Mouse (Mus musculus) ovary, postnatal 10 days (tissue): ENCODE measurements around the gene Clybl.

ENCODE experiments used
- DNase-seq: peaks from one replicate; pipeline ENCODE4 v3.0.0; 2022; ENCODE audit warnings: low spot score

The Clybl gene

DNA sequence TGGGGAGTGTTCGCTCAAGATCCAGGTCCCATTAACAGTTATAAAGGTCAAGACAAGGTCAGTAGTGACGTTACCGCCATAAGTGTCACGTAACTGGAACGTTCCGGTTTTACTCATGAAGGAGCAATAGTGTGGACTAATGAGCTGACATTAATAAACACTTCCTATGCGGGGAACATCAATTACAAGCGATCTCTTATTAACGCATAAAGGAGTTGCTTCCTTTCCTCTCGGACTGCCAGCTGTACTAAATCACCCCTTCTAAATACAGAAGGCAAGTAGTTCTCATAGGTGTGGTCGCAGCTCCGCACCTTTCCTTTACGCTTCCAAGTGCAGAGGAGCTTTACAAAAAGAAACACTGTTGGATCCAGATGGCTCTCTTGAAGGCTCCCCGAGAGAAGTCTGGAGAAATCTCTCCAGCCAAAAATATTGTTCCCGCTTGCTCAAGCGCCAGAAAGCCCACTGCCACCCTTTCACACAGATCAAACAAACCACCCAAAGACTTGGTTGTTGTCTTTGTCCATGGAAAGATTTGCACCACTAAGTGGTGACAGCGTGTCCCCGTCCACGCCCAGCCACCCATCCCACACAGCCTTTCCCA is 207.0 kb downstream of the Clybl start:
- DNase-seq = no peak

DNA sequence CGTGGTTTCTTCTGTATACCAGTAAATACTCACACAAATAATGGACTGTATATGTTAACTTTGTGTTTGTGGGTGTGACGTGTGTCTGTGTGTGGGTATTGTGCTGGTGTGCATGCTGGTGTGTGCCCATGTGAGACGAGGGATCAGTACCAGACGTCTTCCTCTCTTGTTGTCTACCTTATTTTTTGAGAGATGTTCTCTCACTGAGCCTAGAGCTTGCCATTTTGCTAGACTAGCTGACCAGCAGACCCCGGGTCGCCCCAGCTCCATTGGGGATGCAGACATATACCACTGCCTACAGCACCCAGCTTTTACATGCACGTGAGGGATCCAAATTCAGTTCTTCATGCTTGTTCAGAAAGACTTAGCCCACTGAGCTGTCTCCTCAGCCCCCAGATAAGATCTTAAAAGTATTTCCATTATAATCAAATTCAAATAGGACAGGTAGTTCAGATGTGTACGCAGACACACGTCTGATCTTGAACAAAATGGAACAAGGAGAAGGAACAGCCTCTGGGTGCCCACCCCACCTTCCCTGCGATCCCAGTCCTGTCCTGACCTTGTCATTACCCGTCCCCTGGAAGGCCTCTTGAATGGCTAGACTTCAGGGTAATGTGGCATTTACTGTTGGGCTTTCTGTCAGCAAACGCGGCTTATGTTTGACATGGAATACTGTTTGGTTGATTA is 208.3 kb downstream of the Clybl start:
- no peak for DNase-seq

DNA sequence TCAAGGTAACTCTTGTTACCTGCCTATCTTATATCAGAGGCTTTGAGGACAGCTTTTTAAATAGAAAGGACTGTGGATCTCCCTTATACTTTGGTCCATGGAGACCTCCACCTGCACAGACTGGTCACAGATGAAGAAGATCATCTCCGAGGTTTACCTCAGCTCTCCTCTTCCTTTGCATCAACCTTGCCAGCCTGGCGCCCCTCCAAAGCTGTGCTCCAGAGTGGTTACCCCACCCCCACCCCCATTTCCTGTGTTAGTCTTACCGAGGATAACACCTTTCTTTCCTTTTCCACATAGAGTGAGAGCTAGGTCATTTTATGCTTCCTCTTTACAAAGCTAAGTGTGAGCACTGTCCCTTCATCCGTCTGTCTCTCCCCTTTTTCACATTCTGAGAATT is 209.4 kb downstream of the Clybl start:
- no peak for DNase-seq

DNA sequence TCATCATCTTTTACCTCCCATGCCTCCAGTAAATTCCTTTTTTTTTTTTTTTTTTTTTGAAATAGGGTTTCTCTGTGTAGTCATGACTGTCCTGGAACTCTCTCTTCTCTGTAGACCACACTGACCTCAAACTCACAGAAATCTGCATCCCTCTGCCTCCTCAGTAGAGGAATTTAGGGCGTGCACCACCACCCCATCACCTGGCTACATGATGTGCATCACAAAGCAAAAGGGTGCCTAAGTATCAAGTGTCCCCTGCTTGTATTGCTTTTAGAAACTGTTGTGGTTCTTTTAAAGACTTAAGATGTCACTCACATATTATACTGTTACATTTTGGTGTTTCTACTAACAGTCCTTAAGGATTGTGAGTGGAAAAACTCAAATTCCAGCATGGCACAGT is 211.6 kb downstream of the Clybl start:
- no peak for DNase-seq

DNA sequence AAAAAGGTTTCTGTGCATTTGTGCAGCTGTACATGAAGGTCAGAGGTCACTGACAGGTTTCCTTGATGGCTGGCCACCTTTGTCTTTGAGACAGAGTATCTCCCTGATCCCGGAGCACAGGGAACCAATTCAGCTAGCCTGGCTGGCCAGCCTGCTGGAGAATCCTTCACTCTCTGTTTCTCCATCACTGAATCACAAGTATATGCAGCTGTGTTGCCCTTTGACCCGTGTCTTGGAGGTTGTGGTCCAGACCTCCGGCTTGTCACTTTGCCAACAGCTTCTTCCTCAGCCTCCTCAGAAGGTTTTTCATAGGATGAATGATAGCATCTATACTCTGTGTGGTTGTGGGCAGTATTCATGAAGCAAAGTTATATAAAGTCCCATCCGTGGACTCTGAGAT is 217.2 kb downstream of the Clybl start:
- no peak for DNase-seq

DNA sequence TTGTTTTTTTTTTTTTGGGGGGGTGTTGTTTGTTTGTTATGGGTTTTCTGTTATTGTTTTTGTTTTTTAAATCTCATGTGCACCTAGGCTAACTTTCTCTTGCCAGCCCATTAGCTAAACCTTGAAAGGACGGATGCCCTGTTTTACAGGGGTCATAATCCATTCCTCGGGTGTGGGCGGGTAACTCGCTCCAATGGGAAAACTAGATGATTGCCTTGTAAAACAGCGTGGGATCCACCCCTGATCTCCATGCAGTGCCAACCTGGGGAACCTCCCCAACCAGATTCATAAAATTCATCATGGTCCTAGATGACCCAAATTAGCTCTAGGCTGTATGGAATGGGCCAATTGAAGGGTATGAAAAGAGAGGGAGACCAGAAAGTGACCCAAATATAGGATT is 218.4 kb downstream of the Clybl start:
- DNase-seq = no peak

DNA sequence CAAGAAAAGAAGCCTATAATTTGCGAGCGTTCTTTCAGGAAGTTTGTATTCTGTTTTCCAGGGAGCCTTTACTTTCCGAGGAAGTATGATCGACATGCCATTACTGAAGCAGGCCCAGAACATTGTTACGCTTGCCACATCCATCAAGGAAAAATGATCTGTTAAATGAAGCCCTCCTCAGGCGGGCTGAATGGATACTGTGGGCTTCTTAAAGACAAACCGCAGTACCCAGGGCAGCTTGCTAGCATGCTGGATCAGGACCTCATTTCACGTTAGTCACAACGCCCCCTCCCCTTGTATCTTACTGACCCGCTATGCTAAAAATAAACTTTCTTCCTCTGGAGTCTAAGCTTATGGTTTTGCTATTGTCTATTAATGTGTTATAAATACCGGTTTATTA is 220.4 kb downstream of the Clybl start:
- no peak for DNase-seq

DNA sequence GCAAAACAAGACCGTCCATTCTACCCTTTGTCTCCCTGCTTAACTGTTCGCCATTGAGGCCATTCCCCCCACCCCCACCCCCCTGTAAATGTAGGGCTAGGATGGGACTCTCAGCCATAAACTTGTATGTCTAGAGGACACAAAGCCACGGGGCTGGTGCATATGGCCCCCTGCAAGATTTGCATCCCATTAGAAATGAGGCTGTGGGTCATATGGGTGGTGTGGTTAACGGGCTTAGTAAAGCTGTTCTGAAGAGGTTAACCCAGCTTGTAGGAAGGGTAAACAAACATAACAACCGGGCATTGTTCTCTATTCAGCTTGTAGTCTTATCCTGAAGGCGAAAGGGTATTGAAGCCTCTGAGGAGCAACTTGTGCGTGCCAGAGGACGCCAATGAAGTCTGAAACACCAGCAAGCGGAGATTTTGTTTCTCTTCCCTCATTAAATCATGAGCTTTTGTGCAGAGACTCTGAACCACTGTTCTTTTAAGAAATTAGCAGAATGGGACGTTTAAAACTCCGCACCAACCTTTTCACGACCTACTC is 221.3 kb downstream of the Clybl start:
- no peak for DNase-seq

DNA sequence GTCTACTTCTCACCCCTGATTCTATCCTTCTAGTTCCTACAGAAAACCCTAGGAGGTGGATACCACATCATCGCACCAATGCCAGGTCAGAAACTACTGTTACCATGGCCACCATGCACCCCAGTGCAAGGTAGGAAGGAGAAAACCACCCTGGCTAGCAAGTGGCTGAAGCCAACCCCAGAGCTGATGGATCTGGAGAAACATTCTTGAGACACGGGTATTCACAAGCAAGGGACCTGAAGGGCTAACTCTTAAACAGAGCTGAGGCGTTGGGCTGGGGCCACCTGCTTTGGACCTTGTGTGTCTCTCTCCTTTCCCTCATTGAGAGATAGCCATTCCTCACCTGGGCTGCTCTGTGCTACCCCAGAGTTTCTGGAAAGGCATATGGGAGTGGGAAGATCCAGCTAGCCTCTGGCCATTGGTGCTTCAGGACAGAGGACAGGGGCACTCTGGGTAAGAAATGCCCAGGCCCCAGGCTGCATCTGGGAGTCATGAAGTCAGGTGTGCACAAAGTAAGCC is 222.0 kb downstream of the Clybl start:
- no peak for DNase-seq

DNA sequence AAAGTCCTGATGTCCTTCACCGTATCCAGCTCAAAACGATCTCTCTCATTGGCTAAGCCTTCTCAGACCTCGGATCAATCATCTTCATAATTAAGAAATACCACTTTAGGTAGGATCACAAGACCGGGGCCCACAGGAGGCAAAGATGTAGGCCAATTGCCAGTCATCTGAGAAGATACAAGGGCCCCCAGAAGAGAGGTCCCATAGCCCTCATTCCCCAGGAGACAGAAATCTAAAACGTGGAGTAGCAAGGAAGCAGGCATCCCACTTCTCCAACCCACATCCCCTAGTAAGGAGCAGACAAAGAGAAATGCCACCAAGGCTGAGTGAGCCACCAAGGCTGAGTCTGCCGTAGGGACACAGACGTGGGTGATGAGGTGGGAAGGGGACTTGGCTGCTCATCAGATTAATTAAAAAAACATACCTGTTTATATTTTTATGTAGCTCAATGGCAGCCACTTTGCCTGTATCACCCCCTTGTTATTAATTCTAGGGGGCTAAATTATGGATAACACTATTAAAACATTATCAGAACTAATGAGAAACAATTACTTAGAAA is 223.2 kb downstream of the Clybl start:
- DNase-seq = no peak

DNA sequence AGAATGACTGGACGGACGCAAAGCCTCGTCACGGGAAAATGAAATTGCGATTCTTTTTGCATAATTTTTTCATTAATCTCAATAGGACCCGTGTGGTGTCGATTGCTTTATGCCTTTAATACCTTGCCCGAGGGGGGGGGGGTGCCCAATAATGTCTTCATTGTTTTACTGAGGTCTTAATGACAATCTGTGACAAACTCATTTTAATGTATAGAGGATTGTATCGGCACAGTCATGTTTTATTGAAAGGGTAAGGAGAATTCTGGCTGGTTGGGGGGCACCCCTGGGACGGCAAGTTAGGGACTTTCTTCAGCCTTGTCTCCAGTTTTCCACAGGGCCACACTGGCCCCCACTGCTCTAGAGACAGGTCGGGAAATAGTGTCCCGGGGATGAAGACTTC is 223.7 kb downstream of the Clybl start:
- no peak for DNase-seq

DNA sequence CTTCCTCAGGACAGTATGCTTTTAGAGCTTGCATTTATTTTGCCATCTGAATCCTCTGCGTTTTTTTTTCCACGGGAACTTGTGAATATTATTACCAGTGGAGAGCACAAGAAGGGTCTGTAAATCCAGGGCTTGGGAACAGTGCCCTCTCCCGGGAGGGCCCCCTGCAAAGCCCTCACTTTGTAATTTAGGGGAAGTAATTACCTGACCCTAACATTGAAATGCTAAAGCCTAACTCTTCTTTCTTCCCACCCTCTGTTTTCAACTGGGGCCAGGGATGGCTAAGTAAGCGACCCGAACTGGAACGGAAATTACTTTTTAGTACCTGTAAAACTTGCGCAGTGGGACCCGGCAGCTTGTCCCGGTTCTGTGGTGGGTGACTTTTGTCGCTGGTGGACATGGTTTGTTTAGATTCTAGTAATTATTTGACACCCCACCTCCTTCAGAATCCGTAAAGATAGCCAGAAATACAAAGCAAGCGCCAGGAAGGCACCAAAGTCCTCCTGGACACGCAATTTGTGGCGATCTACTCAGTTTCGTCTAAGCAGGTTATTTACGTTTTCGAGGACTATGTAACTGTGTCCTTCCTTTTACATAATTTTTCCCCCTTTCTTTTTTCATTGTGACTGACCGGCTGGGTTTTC is 224.5 kb downstream of the Clybl start:
- no peak for DNase-seq

DNA sequence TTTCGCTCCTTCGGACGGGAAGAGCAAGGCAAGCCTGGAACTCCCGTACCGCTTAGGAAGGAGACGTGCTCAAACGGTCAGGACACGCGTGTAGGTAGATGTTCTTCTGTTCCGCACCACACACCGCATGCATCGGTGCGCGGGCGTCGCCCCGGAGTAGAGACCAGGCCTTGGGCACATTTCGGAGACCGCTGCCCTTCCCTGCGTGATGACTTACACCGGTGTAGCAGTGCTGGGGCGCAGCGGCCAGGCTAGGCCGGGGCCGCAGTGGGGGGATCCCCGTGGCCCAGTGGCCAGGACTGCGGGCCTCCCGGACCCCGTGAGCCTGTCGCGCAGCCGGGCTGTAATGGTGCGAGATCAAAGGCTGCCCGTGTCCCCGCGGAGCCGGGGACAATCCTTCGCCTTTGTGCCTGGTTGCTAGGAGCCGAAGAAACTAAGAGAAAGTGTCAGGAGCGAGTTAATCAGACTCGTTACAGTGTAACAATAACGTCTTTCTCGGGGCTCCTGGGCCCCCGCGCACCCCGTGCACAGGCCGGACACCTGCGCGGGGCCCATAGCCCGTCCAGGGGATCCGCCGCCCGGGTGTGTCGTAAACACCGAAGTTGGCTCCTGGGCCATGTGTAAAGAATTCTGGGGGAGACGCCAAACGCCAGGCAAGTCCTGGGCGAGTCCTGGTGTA is 225.2 kb downstream of the Clybl start:
- no peak for DNase-seq

DNA sequence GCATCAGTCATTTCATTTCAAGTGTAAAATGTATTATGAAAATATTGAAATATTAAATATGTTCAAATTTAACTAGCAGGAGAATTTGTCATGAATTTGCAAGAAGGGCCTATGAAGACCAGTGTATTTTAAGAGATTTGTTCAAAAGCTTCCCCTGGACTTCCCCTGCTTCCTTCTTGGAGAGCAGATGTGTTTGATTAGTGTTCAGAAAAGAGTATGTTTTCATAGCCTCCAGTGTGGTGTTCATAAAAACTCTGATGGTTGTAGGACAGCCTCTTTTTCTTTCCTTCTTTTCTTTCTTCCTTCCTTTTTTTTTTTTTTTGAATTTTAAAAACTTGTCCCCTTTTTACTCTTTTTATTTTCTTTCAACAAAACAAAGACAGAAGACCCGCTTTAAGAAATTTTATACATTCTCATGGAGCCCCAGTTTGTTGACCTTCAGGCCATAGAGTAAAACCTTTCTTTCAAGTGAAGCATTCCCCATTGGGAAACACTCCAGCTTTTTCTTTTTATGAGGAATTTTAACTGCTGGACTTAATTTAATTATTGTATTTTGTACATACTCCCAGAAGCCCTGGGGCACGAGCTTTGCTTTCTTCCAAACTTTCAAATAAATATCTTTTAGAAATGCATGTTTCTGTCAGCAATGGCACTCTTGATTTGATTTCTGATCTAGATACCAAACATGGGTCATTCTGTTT is 231.5 kb downstream of the Clybl start:
- DNase-seq = no peak

DNA sequence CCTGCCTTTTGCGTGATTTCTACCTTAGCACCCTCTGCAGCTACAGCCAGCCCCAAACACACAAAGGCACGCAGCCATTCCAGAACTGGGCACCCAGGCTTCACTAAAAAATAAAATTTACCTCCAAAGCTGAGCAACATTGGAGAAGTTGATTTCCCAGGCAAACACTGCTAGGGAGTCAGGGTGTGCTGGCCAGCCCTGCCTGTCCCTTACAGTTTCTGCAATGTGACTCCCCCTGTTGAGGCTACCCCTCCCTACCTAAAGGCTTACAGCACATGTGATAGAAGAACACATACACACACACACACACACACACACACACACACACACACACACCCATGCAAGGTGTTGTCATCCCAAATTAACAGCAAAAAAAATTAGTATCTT is 232.0 kb downstream of the Clybl start:
- no peak for DNase-seq

DNA sequence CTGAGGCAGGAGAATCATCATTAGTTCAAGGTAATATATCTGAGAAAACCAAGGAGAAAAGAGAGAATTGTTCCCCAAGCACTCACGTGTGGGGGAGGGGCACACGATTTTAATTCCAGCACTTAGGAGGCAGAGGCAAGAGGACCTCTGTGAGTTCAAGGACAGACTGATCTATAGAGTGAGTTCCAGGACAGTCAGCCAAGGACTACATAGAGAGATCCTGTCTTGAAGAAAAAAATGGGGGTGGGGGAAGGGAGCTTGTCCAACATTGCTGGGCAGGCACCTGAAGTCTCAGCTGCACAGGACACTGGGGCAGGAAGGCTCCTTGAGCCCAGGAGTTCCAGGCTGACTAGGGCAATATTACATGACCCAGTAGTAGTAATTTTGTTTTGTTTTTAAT is 233.3 kb downstream of the Clybl start:
- DNase-seq = no peak

DNA sequence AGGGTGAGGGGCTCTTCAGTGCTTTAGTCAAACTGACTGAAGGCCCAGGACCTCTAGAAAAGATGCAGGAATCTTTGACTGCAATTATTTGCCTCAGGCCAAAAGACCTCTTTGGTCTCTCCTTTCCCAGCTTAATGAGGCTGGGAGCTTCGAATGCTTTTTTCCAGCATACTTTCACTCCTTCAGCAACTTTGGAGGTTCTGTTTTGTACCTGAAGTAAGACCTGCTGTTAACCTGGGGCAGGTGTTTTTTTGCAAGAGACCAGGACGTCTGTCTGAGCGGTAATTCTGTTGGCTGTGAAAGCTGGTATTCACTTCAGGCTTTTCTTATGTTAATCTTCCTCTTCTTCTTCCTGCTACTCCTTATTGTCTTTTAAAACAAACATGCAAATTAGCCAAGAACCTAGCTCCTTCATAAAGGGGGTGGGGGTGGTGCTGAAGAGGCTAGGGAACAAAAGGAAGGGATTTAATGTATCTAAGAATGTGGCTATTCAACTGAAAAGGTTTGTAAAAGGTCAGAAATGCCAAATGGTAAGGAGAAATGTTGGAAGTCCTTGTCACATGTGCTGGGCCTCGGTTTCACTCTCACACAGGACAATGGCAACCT is 234.8 kb downstream of the Clybl start:
- DNase-seq = no peak

DNA sequence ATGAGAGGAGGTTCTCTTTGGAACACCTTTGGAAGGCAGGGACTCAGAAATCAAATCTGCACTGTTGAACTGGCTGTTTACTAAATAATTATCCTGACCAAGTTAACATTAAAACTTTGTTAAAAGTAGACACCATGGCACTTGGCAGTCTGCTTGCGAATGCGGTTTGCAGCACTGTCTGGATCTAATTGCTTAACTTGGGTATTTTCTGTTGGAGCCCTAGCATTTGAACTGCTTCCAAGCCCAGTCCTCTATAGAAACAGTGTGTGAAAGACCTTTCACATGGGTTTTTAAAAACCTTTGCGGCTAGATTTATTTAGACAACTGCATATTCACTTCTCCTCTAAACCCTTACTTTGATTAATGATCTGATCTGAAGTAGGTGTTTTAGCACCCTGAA is 242.9 kb downstream of the Clybl start:
- no peak for DNase-seq

DNA sequence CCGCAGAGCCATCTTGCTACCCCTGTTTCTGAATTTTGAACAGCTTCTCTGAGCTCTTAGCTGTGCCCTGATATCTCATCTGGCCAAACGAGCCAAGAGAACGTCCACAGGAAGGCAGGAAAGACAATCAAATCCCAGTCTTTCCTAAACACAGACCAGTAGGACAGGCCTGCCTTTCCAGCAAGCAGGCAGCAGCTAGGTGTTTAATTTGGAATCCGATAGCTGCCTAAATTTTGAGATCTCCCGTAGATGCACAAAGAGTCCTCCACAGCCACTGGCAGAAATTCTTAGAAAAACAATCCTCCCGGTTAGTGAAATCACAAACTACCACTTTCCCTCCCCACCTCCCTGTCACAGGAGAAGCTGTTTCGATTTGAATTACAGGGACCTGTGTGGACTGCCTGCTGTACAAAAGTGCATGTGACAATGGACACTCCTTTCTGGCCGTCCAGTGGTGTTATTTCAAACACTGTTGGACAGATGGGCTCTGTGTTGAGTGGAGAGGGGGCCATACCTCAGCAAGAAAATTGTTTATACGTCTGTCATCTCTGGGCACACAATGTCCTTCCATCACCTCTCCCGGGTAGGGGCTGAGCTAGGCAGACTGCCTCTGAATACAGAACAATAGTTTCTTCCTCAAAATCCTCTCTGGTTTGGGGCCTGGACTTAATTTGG is 245.2 kb downstream of the Clybl start:
- DNase-seq = no peak

DNA sequence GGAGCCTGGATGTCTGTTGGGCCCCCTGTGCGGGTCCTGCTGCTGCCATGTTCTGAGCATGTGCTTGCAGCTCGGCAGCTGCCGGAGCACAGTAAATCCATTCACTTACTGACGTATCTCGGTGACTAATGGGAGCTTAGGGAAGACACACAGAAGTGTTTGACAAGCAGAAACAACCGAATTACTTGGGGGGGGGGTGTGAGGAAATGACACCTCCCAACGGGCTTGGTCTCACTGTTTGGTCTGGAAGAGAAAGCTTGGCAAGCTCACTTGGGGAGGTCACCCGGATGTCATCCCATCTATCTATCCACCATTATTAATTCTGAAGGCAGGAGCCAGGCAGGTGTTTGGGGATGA is 245.7 kb downstream of the Clybl start:
- DNase-seq = no peak

DNA sequence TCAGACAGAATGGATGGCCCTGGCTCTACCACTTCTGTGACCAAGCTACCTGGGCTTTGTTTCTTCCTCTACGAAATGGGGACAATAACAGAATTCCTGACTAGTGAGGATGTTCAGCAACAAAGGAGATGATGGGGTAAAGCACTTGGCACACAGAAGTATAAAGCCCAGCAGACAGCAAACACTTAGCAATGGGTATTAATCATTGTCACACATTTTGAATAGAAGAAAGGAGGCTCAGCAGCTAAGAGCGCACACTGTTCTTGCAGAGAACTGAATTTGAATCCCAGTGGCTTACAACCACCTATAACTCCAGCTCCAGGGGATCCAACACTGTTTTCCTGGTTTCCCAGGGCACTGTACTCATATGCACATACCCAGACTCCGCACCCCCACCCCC is 246.2 kb downstream of the Clybl start:
- no peak for DNase-seq
